Mouse (Mus musculus): ENCODE data around the gene 1700067K01Rik. TPM values are rescaled to one million over a fixed set of nuclear protein-coding genes. Genes with fewer than 3 reads are reported as not detected.

Gene 1700067K01Rik
- polyA plus RNA-seq, 1 experiment = 0.56 TPM

DNA sequence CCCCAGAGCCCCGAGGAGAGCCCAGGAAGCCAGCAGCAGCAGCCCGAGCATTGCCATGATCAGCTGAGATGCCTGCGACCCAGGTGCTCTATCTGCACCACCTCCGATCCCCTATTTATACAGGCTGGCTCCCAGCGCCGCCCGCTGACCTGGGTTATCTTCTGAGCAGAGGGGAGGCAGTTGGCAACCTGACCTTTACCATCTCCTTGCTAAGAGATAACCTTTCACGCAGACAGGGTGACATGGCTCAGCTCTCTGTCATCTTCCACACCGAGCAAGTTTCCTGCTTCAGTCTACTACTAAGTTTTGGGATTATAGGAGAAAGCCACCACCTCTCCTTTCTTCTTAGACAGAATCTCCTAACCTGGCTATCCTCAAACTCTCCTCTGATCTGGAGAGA is 43.6 kb downstream of the 1700067K01Rik start, which contains the start of gene Rln3:
Gene Rln3, minus strand, starts transcription at position 101 of the 400 bp plus-strand sequence.
- Histone ChIP-seq H3K4me3 (ENCODE audit: insufficient read depth, low read length) (no peak within 1 kb of the TSS), H3K27ac (ENCODE audit: insufficient read depth, low read depth, low read length) (no peak within 1 kb of the TSS), H3K4me1 (ENCODE audit: control insufficient read depth, insufficient read depth, low read length) (peaks cover 2% of the 10 kb centered on the region; the same call in 1 of the 2 replicates)
- TF ChIP-seq CTCF (IDR thresholded peaks at IDR 0.05; ENCODE audit: low read depth, low read length) (no peak), POLR2A (IDR thresholded peaks at IDR 0.05; ENCODE audit: borderline replicate concordance, low read depth, low read length) (no peak)

DNA sequence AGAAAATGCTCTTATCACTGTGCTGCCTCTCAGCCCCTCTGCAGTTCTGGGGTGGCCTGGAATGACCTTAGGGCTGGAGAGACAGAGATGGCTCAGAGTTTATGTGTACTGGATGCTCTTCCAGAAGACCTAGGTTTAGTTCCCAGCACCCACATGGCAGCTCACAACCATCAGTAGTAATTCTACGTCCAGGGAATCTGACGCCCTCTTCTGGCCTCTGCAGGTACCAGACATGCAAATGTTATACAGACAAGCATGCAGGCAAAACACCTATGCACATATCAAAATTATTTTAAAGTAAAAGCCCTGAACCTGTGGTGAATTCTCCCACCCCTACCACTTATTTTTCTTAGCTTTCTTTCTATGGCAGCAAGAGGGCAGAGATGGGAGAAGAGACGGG is 45.2 kb downstream of the 1700067K01Rik start:
- TF ChIP-seq CTCF (IDR thresholded peaks at IDR 0.05; ENCODE audit: low read depth, low read length) (no peak), POLR2A (IDR thresholded peaks at IDR 0.05; ENCODE audit: borderline replicate concordance, low read depth, low read length) (no peak)
- no peak overlapping the region for H3K27ac ChIP-seq (ENCODE audit: insufficient read depth, low read depth, low read length)
- peaks cover 2% of the 10 kb centered on the region; the same call in 1 of the 2 replicates for H3K4me1 ChIP-seq (ENCODE audit: control insufficient read depth, insufficient read depth, low read length)
- no peak overlapping the region for H3K4me3 ChIP-seq (ENCODE audit: insufficient read depth, low read length)

DNA sequence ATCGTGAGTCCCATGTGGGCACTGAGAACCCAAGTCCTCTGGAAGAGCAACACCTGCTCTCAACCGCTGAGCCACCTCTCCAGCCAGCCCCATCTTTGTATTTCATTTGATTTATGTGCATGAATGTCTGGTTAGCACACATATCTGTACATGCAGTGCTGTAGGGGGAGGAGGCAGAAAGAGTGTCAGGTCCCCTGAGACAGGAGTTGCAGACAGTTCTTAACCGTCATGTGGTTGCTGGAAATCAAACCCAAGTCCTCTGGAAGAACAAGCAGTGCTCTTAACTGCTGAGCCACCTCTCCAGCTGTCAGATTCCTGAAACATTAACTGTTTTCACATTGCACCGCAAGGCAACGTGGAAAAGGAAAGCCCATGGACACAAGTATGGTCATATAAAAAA is 46.9 kb downstream of the 1700067K01Rik start:
- TF ChIP-seq POLR2A (IDR thresholded peaks at IDR 0.05; ENCODE audit: borderline replicate concordance, low read depth, low read length) (no peak), CTCF (IDR thresholded peaks at IDR 0.05; ENCODE audit: low read depth, low read length) (no peak)
- H3K4me1 ChIP-seq (ENCODE audit: control insufficient read depth, insufficient read depth, low read length) = no peaks in the 10 kb centered on the region
- H3K4me3 ChIP-seq (ENCODE audit: insufficient read depth, low read length) = no peak overlapping the region
- no peak overlapping the region for H3K27ac ChIP-seq (ENCODE audit: insufficient read depth, low read depth, low read length)

DNA sequence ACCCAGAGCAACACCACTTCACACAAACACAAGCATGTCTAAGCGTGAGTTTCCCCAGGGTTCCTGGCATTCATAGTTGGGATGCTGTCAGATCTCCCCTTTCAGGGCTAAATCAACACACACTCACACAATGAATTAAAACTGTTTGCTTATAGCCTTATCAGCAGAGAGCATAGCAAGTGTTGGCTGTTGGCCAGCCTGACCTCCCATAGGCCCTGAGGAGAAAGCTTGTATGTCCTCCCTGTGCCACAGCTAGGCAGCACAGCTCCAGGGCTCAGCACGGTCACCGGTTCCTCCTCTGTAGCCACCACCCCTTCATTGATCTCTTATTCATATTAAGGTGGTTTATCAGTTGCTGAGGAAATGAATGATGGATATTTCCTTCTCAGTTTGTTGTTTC is 51.4 kb downstream of the 1700067K01Rik start:
- Histone ChIP-seq H3K4me3 (ENCODE audit: insufficient read depth, low read length) (no peak overlapping the region), H3K27ac (ENCODE audit: insufficient read depth, low read depth, low read length) (no peak overlapping the region), H3K4me1 (ENCODE audit: control insufficient read depth, insufficient read depth, low read length) (no peaks in the 10 kb centered on the region)
- TF ChIP-seq CTCF (IDR thresholded peaks at IDR 0.05; ENCODE audit: low read depth, low read length) (no peak), POLR2A (IDR thresholded peaks at IDR 0.05; ENCODE audit: borderline replicate concordance, low read depth, low read length) (no peak)

DNA sequence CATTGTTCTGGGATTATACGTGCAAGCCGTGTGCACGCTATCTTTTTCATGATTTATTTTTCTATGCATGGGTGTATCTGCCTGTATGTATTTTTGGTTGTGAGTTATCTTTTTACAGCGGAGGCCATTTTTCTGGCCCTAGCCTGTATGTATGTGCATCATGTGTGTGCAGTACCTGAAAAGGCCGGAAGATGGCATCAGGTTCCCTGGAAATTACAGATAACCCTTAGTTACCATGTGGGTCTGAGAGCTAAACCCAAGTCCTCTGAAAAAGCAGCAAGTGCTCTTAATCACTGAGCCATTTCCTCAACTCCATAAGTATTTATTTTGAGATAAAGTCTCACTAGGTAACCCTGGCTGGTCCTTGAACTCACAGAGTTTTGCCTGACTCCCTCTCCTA is 51.9 kb downstream of the 1700067K01Rik start:
- no peak for TF ChIP-seq POLR2A (IDR thresholded peaks at IDR 0.05; ENCODE audit: borderline replicate concordance, low read depth, low read length)
- Histone ChIP-seq H3K4me3 (ENCODE audit: insufficient read depth, low read length) (no peak overlapping the region), H3K27ac (ENCODE audit: insufficient read depth, low read depth, low read length) (no peak overlapping the region), H3K4me1 (ENCODE audit: control insufficient read depth, insufficient read depth, low read length) (no peaks in the 10 kb centered on the region)

Other genes starting within 250 kb of the 1700067K01Rik start
- gene Adgrl1, start 101.4 kb upstream of the 1700067K01Rik start, polyA plus RNA-seq (2012; ENCODE audit: insufficient read depth, insufficient read length, missing spikeins) = 0.31 and 2.0 TPM in 2 replicates
- gene Gm10644, start 46.3 kb upstream of the 1700067K01Rik start, polyA plus RNA-seq (2012; ENCODE audit: insufficient read depth, insufficient read length, missing spikeins) = 0.98 and 1.3 TPM in 2 replicates
- 41.3 and 42.9 TPM in 2 replicates for gene Asf1b, start 46.0 kb upstream of the 1700067K01Rik start, polyA plus RNA-seq (2012; ENCODE audit: insufficient read depth, insufficient read length, missing spikeins)
- gene Prkaca, start 28.5 kb upstream of the 1700067K01Rik start, polyA plus RNA-seq (2012; ENCODE audit: insufficient read depth, insufficient read length, missing spikeins) = 73.1 and 81.8 TPM in 2 replicates
- gene Samd1, start 3.8 kb upstream of the 1700067K01Rik start, polyA plus RNA-seq (2012; ENCODE audit: insufficient read depth, insufficient read length, missing spikeins) = 70.3 and 82.9 TPM in 2 replicates
- 2.4 and 2.8 TPM in 2 replicates for gene 2210011C24Rik, start 10.7 kb downstream of the 1700067K01Rik start, polyA plus RNA-seq (2012; ENCODE audit: insufficient read depth, insufficient read length, missing spikeins)
- gene Palm3, start 20.0 kb downstream of the 1700067K01Rik start, polyA plus RNA-seq (2012; ENCODE audit: insufficient read depth, insufficient read length, missing spikeins) = not detected in 2 replicates
- gene Il27ra, start 41.1 kb downstream of the 1700067K01Rik start, polyA plus RNA-seq (2012; ENCODE audit: insufficient read depth, insufficient read length, missing spikeins) = 0.68 and 1.7 TPM in 2 replicates
- gene Rln3, start 43.5 kb downstream of the 1700067K01Rik start, polyA plus RNA-seq (2012; ENCODE audit: insufficient read depth, insufficient read length, missing spikeins) = not detected in 2 replicates
- 0.58 and 1.0 TPM in 2 replicates for gene Gm10643, start 63.6 kb downstream of the 1700067K01Rik start, polyA plus RNA-seq (2012; ENCODE audit: insufficient read depth, insufficient read length, missing spikeins)
- gene Rfx1, start 65.3 kb downstream of the 1700067K01Rik start, polyA plus RNA-seq (2012; ENCODE audit: insufficient read depth, insufficient read length, missing spikeins) = 17.2 TPM in 2 replicates
- gene Dcaf15, start 103.3 kb downstream of the 1700067K01Rik start, polyA plus RNA-seq (2012; ENCODE audit: insufficient read depth, insufficient read length, missing spikeins) = 17.2 and 23.7 TPM in 2 replicates
- 0.39 and 0.74 TPM in 2 replicates for gene Podnl1, start 124.5 kb downstream of the 1700067K01Rik start, polyA plus RNA-seq (2012; ENCODE audit: insufficient read depth, insufficient read length, missing spikeins)
- 23.6 and 28.8 TPM in 2 replicates for gene Cc2d1a, start 146.4 kb downstream of the 1700067K01Rik start, polyA plus RNA-seq (2012; ENCODE audit: insufficient read depth, insufficient read length, missing spikeins)
- 0.49 and 1.2 TPM in 2 replicates for gene 4930432K21Rik, start 146.5 kb downstream of the 1700067K01Rik start, polyA plus RNA-seq (2012; ENCODE audit: insufficient read depth, insufficient read length, missing spikeins)
- not detected in 2 replicates for gene Nanos3, start 183.7 kb downstream of the 1700067K01Rik start, polyA plus RNA-seq (2012; ENCODE audit: insufficient read depth, insufficient read length, missing spikeins)
- gene Zswim4, start 235.6 kb downstream of the 1700067K01Rik start, polyA plus RNA-seq (2012; ENCODE audit: insufficient read depth, insufficient read length, missing spikeins) = 9.4 and 10.9 TPM in 2 replicates
- 164 and 172 TPM in 2 replicates for gene D8Ertd738e, start 248.2 kb downstream of the 1700067K01Rik start, polyA plus RNA-seq (2012; ENCODE audit: insufficient read depth, insufficient read length, missing spikeins)